Mouse (Mus musculus) myocyte (in vitro differentiated cells): ENCODE measurements around the gene Stra6.

Experiments
- POLR2A ChIP-seq: IDR thresholded peaks from one replicate; pipeline ENCODE4 v1.6.1; 2011; ENCODE audit warnings: low read depth, mild to moderate bottlenecking, control low read depth, moderate library complexity; ENCODE audit not compliant: insufficient read length
- POLR2AphosphoS2 ChIP-seq: IDR thresholded peaks from one replicate; pipeline ENCODE4 v1.6.1; 2011; ENCODE audit warnings: low read depth, control low read depth; ENCODE audit not compliant: insufficient read length

DNA sequence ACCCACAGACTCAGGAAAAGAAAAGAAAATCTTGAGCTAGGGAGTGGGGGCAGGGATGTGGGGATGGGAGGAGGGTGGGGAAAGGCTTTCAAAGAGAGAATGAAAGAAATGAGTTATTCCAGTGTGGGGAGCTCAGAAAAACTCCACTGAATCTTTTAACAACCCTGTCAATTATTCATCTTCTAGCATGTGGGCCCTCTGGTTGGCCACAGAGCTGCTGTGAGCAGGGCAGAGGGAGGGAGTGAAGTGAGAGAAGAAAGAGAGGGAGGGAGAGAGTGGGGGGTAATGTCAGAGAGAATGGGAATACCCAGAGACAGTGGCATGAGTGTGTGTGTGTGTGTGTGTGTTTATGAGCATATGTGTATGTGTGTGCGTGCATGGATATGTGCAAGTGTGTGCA is 9.6 kb upstream of the Stra6 start:
- no peak for TF ChIP-seq POLR2AphosphoS2
- TF ChIP-seq POLR2A: no peak
